Mouse (Mus musculus) G1E (cell line): ENCODE measurements around the gene Nhp2. TPM values are rescaled to one million over a fixed set of nuclear protein-coding genes. Genes with fewer than 3 reads are reported as not detected.
"Not testable (repeated sequence)": the region's sequence is repeated elsewhere in the genome, so short reads cannot be mapped to it uniquely, and the experiment has no call there.

Experiments
- ATAC-seq: 2 replicates; pipeline ENCODE4 v1.8.0; 2016; ENCODE audit warnings: mild to moderate bottlenecking; ENCODE audit not compliant: insufficient number of reproducible peaks, poor library complexity, low FRiP score, severe bottlenecking; ENCODE audit errors: extremely low read depth
- DNase-seq: peaks from one replicate; pipeline ENCODE4 v3.0.0; 2012; ENCODE audit warnings: low spot score
- H3K27me3 ChIP-seq: 2 replicates; pipeline ENCODE4 v1.6.1; 2012; ENCODE audit warnings: mild to moderate bottlenecking, low read length, inconsistent platforms; ENCODE audit not compliant: insufficient read depth
- H3K36me3 ChIP-seq: replicated peaks from 2 replicates; pipeline ENCODE3; 2012; ENCODE audit warnings: mild to moderate bottlenecking, inconsistent platforms
- H3K4me1 ChIP-seq: 2 replicates; pipeline ENCODE4 v1.6.1; 2012; ENCODE audit warnings: low read depth, low read length, inconsistent platforms, mixed read lengths; ENCODE audit not compliant: insufficient read depth
- H3K4me3 ChIP-seq: 2 replicates; pipeline ENCODE4 v1.5.1; 2012; ENCODE audit warnings: low read depth, mild to moderate bottlenecking, inconsistent platforms, low read length, moderate library complexity, mixed read lengths
- H3K9me3 ChIP-seq: replicated peaks from 2 replicates; pipeline ENCODE4 v1.6.1; 2012; ENCODE audit warnings: inconsistent platforms
- CTCF ChIP-seq: IDR thresholded peaks from 2 replicates; pipeline ENCODE4 v1.5.1; 2012; ENCODE audit warnings: low read depth, low read length, inconsistent platforms, mixed read lengths
- GATA1 ChIP-seq: IDR thresholded peaks from 2 replicates; pipeline ENCODE4 v1.6.1; 2012; ENCODE audit warnings: borderline replicate concordance, low read length, inconsistent platforms, mixed read lengths
- GATA2 ChIP-seq: IDR thresholded peaks from 2 replicates; pipeline ENCODE4 v1.6.1; 2012; ENCODE audit warnings: low read depth, low read length, inconsistent platforms, borderline replicate concordance
- POLR2AphosphoS5 ChIP-seq: IDR thresholded peaks from 2 replicates; pipeline ENCODE4 v1.6.1; 2012; ENCODE audit warnings: low read depth, low read length, inconsistent platforms; ENCODE audit not compliant: insufficient replicate concordance
- TAL1 ChIP-seq: conservative IDR thresholded peaks from 2 replicates; pipeline ENCODE4 v1.6.1; 2012; ENCODE audit warnings: low read depth, low read length, inconsistent platforms, mixed read lengths
- polyA plus RNA-seq: library from polyadenylated mRNA; stranded (reverse); fragments of >175 nt; gene quantifications from 2 replicates; pipeline ENCODE4 v1.2.3, GENCODE M21; 2012
- total RNA-seq, 2 experiments: library from RNA; stranded (forward) in 1 of 2; stranded (reverse) in 1 of 2; fragments of 200-1000 nt in 1 of 2; fragments of >200 nt in 1 of 2; fragmentation: Nextera tagmentation in 1 of 2; gene quantifications; 2 replicates each; pipeline ENCODE4 v1.2.3; 2014 to 2017

The Nhp2 gene
- total and polyA plus RNA-seq, 3 experiments, result 73.2 to 202 (median 139) TPM

DNA sequence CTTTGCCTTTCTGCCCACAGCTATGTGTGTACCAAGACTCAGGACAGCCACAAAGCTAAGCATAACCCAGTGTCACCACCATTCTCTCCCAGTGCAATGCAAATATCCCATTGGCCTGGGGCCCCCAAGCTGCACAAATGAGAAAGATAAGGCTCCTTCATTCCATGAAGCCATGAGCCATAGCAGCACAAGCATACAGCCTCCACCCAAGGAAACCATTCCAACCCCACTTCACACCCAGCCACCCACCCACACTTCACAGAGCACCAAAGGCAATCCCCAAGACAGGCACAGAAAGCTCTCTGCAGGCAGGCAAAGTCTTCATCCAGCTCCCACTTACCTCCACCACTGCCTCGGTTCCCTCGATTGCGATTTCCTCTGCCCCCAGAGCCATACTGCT lies 17.3 kb upstream of the Nhp2 start:
- H3K4me1 ChIP-seq, result peaks cover 70% of the 10 kb centered on the region
- no peak for ATAC-seq
- H3K36me3 ChIP-seq, result peaks cover 89% of the 10 kb centered on the region
- peak overlapping the region; percentile 48; the same call in 1 of the 2 replicates for H3K4me3 ChIP-seq
- DNase-seq, result no peak
- H3K9me3 ChIP-seq, result no peaks in the 10 kb centered on the region
- H3K27me3 ChIP-seq, result no peaks in the 10 kb centered on the region
- TF ChIP-seq CTCF, result no peak
- TF ChIP-seq GATA1, result no peak
- TF ChIP-seq POLR2AphosphoS5, result no peak
- no peak for TF ChIP-seq TAL1
- TF ChIP-seq GATA2, result no peak

DNA sequence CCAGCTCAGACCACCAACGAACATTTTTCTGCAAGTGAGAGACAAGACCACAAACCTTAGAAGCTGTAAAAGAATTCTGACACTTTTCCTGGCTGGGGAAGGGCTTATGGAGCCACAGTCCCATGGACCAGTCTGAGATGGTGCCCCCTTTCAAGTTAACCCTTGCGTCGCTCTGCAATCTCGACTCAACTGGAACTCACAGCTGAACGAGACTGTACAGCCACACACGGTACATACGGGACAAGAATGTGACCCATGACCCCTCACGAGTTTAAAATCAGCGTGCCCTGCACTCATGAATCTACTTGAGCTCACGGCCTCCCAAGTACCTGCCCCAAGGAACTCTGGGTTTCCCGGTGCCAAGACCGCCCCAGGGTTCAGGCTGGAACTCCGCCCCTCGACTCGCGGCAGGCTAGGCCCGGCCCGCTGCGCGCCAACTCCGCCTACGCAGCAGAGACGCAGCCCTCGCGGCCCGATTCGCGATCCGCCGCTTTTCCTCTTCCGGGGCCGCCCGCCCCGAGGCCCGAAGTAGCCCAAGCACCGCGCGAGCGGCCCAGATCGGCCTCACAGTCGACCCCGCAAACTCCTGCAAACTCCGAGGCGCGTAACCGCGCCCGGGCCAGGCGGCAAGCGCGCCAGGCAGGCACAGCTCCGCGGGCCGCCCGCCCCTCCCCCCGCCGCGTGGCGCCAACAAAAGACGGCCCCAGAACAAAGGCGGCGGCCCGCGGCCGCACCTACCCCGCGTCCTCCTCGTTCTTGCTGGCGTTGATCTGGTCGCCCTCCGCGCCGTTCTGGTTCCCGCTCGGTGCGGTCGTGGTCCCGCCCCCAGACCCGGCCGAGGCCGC lies 13.7 kb upstream of the Nhp2 start:
- peaks cover 66% of the 10 kb centered on the region for H3K4me1 ChIP-seq
- peak overlapping the region; percentile 96 for H3K4me3 ChIP-seq
- H3K36me3 ChIP-seq, result peaks cover 53% of the 10 kb centered on the region
- H3K9me3 ChIP-seq, result no peaks in the 10 kb centered on the region
- DNase-seq (peak; percentile 75), ATAC-seq (no peak)
- TF ChIP-seq POLR2AphosphoS5 (peak; percentile 84; the same call in 1 of the 2 replicates), GATA2 (no peak), GATA1 (no peak)
- no peaks in the 10 kb centered on the region for H3K27me3 ChIP-seq

DNA sequence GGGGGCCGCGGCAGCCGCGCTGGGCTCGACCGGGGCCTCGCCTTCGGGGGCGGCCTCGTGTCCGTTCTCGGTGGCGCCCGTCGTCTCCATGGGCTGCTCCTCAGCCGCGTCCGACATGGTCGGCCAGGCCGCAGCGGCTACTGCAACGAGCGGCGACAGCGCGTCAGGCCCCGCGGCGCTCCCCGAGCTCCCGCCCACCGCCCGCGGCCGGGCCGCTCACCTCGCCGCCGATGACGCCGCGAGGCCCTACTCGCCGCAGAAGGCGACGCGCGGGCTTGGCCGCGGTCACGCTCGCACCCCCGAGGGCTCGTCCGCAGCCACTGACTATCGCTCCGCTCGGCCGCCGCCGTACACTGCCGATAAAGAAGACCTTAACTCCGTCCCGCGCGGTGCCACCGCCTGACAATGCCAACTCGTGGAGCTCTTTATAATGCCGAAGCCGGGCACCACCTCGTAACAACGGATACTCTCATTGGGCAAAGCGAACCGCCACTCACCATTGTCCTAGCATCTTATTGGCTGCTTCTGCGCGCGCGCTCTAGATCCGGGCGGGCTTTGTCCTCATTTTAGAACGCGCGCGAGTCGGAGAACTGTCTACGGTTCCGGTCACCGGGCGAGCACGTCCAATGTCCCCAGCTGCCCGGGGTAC lies 13.0 kb upstream of the Nhp2 start, which contains the start of gene Hnrnpab:
Gene Hnrnpab, minus strand, starts transcription at position 401 of the 649 bp plus-strand sequence.
- Histone ChIP-seq H3K4me3 (peak within 1 kb of the TSS; percentile 96), H3K27me3 (no peaks in the 10 kb centered on the region), H3K36me3 (peaks cover 46% of the 10 kb centered on the region), H3K4me1 (peaks cover 59% of the 10 kb centered on the region), H3K9me3 (no peaks in the 10 kb centered on the region)
- TF ChIP-seq POLR2AphosphoS5, result no peak; the same call in 1 of the 2 replicates
- TF ChIP-seq GATA2, result no peak
- TF ChIP-seq GATA1, result no peak
- TF ChIP-seq CTCF, result no peak
- TF ChIP-seq TAL1, result no peak
- ATAC-seq (peak; percentile 75), DNase-seq (peak; percentile 96)

DNA sequence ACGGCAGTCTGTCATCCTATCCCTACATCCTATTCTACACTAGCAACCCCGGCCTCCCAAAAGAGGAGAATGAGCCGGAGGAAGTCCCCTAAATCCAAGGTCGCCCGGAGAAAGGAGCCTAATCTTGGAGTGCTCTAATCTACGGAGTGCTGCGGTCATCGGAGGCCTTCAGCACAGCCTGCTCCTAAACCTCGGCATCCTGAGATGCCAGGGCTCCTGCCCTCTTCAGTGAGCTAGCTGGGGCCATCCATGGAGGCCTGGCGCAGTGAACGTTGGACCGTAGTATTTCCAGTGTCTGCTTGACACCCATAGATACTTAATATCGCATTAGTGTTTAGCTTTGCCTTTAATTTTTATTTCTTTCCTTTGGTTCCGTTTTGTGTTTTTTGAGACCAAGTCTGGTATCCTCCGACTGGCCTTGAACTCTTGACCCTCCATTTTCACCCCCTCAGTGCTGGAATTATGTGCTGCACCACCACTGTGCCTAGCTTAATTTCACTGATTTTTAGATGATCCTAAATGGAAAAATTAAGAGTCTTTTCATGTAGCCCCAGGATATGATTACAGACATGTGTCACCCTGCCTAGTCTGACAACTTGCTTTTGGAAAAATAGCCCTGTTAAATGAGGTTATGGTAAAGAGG lies 12.3 kb upstream of the Nhp2 start:
- peak overlapping the region; percentile 96 for H3K4me3 ChIP-seq
- ATAC-seq, result no peak
- H3K36me3 ChIP-seq, result peaks cover 40% of the 10 kb centered on the region
- no peak for DNase-seq
- no peaks in the 10 kb centered on the region for H3K27me3 ChIP-seq
- H3K9me3 ChIP-seq, result no peaks in the 10 kb centered on the region
- peaks cover 53% of the 10 kb centered on the region for H3K4me1 ChIP-seq
- TF ChIP-seq GATA1 (no peak), POLR2AphosphoS5 (no peak), TAL1 (no peak), CTCF (no peak), GATA2 (no peak)

DNA sequence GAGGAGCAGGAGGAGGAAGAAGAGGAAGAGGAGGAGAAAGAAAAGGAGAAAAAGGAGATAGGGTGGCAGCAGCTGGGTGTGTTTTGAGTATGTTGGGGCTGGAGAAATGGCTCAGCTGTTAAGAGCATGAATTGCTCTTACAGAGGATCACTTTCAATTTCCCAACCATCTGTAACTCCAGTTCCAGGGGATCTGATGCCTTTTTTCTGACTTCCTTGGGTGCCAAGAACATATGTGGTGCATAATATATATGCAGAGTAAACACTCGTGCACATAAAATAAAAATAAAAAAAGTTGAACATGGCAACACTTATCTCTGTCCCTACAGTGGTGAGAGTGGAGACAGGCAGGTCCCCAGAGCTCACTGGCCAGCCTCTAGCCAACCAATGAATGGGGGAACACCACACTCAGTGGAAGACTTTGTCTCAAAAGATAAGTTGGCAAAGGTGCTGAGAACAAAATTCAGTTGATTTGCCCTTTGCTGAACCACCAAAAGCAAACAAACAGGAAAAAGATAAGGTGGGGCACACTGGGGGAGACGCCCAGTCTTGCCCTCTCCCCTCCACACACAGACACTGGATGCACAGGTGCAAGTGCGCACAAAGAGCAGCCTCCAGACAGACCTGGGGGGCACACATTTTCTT lies 10.1 kb upstream of the Nhp2 start:
- ATAC-seq (peak; percentile 40; the same call in 1 of the 2 replicates), DNase-seq (no peak)
- Histone ChIP-seq H3K9me3 (no peaks in the 10 kb centered on the region), H3K4me3 (peak overlapping the region; percentile 50; the same call in 1 of the 2 replicates), H3K27me3 (no peaks in the 10 kb centered on the region), H3K36me3 (peaks cover 18% of the 10 kb centered on the region), H3K4me1 (peaks cover 40% of the 10 kb centered on the region)
- no peak for TF ChIP-seq POLR2AphosphoS5
- no peak for TF ChIP-seq GATA1
- TF ChIP-seq GATA2, result no peak
- no peak for TF ChIP-seq TAL1
- TF ChIP-seq CTCF, result no peak

DNA sequence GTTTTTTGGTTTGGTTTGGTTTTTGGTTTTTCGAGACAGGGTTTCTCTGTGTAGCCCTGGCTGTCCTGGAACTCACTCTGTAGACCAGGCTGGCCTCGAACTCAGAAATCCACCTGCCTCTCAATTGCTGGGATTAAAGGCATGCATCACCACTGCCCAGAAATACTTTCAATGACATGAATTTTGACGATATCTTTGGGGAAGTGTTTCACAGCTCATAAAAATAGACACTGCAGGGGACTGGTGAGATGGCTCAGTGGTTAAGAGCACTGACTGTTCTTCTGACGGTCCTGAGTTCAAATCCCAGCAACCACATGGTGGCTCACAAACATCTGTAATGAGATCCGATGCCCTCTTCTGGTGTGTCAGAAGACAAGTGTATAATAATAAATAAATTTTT lies 9.6 kb upstream of the Nhp2 start:
- ATAC-seq, DNase-seq, H3K9me3 ChIP-seq, H3K27me3 ChIP-seq: not testable (repeated sequence)
- H3K4me3 ChIP-seq, result peak overlapping the region; percentile 50; the same call in 1 of the 2 replicates
- peaks cover 40% of the 10 kb centered on the region for H3K4me1 ChIP-seq
- H3K36me3 ChIP-seq, result peaks cover 12% of the 10 kb centered on the region
